Mouse (Mus musculus): ENCODE results near the gene Arl16. TPM values are rescaled to one million over a fixed set of nuclear protein-coding genes. Genes with fewer than 3 reads are reported as not detected.

Arl16 gene
- polyA plus RNA-seq, 1 experiment from 2014 or later, result 57.1 TPM

DNA sequence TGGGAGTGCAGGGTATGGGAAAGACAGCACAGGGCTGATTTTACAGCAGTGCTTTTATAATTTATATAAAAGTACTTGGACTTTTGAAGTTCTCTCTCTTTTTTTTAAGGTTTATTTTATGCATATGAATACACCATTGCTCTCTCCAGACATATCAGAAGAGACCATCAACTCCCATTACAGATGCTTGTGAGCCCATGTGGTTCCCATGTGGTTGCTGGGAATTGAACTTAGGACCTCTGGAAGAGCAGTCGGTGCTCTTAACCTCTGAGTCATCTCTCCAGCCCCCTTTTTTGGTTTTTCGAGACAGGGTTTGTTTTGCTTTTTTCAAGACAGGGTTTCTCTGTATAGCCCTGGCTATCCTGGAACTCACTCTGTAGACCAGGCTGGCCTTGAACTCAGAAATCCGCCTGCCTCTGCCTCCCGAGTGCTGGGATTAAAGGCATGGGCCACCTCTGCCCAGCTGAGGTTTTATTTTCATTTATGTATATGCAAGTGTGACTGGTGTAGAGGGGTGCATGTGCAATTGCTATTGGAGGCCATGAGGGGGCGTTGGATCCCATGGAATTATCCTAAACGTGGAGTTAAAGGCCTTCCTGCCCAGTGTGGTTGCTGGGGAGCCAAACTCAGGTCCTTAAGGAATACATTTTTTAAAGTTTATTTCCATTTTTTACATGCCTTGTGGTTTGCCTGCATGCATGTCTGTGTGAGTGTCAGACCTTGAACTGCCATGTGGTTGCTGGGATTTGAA is 8.4 kb downstream of the Arl16 start:
- Histone ChIP-seq H3K4me1 (peaks cover 20% of the 10 kb centered on the region), H3K9ac (peak overlapping the region; percentile 87), H3K4me2 (replicated peaks) (peak overlapping the region; percentile 81), H3K36me3 (peaks cover 44% of the 10 kb centered on the region), H3K27ac (no peak overlapping the region), H3K27me3 (no peaks in the 10 kb centered on the region), H3K9me3 (replicated peaks) (no peaks in the 10 kb centered on the region), H3K4me3 (peak overlapping the region; percentile 86)
- 61% methylated on average over 6 of the region's 6 CpGs for WGBS
- no peak for ATAC-seq (ENCODE audit: low FRiP score)

DNA sequence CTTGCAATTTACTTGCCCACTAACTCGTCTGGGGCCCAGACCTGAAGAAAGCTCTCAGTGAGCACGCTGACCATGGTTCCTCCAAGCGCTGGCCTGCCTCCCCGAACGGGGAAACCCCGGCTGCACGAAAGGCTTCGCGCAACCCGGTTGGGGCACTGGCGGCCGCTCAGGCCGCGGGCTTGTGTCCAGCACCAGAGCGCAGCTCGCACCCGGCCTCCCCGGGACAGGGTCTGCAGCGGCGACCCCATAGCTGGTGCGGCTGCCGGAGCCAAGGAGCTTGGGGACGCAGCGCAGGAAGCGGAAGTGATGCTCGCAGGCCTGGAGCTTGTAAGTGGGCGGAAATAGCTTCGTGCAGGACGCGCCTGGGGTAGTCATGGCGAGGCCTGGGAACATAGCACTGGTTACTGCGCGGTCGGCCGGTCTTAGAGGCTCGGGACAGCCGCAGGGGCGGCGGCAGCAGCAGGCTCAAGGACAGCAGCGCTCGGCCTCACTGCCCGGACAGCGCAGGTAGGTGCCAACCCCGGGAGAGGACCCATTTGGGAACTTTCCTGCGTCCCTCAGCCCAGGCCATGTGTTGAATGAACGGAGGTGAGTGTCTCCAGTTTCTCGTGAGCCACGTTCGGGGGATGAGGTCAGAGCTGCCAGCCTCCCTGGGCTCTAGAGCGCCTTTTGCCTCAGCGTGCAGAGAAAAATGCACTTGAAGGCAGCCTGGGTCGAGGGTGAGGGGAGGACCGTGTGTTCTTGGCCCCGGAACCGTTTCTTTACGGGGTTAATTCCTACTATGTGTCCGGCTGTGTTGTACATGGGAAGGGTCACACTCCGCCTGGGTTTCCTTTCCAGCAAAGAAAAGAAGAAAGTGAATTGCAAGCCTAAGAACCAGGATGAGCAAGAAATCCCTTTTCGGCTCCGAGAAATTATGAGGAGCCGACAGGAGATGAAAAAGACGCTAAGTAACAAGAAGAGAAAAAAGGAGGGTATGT is 9.3 kb downstream of the Arl16 start, which contains the start of the genes Oxld1 and Ccdc137:
Gene Oxld1, minus strand, starts transcription at position 297 of the 980 bp plus-strand sequence.
Gene Ccdc137, plus strand, starts transcription at position 344 of the 980 bp plus-strand sequence.
- Histone ChIP-seq H3K27ac (peak within 1 kb of the TSS; percentile 82), H3K9ac (peak within 1 kb of the TSS; percentile 87), H3K4me1 (peaks cover 20% of the 10 kb centered on the region), H3K27me3 (no peaks in the 10 kb centered on the region), H3K4me3 (peak within 1 kb of the TSS; percentile 86), H3K4me2 (replicated peaks) (peak within 1 kb of the TSS; percentile 81), H3K9me3 (replicated peaks) (no peaks in the 10 kb centered on the region), H3K36me3 (peaks cover 34% of the 10 kb centered on the region)
- 5% methylated on average over 62 of the region's 62 CpGs for WGBS
- ATAC-seq (ENCODE audit: low FRiP score), result peak; percentile 92

DNA sequence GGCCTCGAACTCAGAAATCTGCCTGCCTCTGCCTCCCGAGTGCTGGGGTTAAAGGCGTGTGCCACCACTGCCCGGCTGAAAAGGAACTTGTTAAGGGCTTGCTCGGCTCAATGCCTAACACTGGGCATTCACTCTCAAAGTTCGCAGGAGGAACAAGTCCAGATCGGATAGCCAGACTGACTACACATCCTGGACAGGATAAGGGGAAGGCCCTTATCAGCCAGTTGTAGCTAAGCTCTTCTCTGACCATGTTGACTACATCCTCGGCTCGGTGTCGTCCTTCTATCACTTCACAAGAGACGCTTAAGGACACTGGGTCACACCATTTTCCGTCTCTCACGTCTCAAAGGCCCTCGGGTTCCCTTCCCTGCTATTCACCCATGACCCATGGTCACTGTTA is 10.0 kb downstream of the Arl16 start:
- peak overlapping the region; percentile 81 for H3K4me2 ChIP-seq (replicated peaks)
- 39% methylated on average over 14 of the region's 14 CpGs for WGBS
- no peaks in the 10 kb centered on the region for H3K27me3 ChIP-seq
- no peak; the same call in 1 of the 2 replicates for ATAC-seq (ENCODE audit: low FRiP score)
- peak overlapping the region; percentile 82 for H3K27ac ChIP-seq
- peaks cover 29% of the 10 kb centered on the region for H3K36me3 ChIP-seq
- H3K9ac ChIP-seq, result peak overlapping the region; percentile 87
- H3K9me3 ChIP-seq (replicated peaks), result no peaks in the 10 kb centered on the region
- H3K4me3 ChIP-seq, result peak overlapping the region; percentile 86
- H3K4me1 ChIP-seq, result peaks cover 20% of the 10 kb centered on the region

DNA sequence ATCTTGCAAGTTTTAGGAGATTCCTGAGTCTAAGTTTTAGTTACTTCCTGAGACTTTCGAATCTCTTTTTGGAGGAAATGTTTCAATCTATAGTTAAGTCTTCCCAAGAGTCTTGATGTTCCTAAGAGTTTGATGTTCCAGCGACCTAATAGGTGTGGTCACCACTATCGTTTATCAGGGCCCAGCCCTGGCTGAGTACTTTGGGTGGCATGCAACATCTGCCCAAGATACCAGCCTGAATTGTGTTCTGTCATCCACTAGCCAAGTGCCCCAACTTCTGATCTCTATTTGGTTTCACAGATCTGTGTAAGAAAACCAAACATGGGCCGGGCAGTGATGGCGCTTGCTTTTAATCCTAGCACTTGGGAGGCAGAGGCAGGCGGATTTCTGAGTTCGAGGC is 12.0 kb downstream of the Arl16 start:
- Histone ChIP-seq H3K4me2 (replicated peaks) (no peak overlapping the region), H3K36me3 (peaks cover 11% of the 10 kb centered on the region), H3K4me1 (peaks cover 20% of the 10 kb centered on the region), H3K27me3 (no peaks in the 10 kb centered on the region), H3K9ac (no peak overlapping the region), H3K27ac (no peak overlapping the region), H3K4me3 (no peak overlapping the region), H3K9me3 (replicated peaks) (no peaks in the 10 kb centered on the region)
- WGBS, result 96% methylated on average over 7 of the region's 7 CpGs
- no peak for ATAC-seq (ENCODE audit: low FRiP score)

DNA sequence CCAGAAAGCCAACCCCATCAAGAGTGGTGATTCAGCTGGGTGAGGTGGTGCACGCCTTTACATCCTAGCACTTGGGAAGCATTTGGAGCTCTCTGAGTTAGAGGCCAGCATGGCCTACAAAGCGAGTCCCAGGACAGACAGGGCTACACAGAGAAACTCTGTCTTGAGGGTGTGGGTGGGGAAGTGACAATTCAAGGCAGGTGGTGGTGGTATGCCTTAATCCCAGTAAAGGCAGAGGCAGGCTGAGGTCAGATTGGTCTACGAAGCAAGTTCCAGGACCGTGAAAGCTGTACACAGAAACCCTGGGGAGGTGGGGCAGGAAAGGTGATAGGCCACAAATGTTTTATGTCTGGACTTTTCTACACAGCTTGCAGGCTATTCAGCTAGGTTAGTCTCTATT is 12.4 kb downstream of the Arl16 start:
- H3K27ac ChIP-seq, result no peak overlapping the region
- no peak for ATAC-seq (ENCODE audit: low FRiP score)
- 92% methylated on average over 4 of the region's 4 CpGs for WGBS

DNA sequence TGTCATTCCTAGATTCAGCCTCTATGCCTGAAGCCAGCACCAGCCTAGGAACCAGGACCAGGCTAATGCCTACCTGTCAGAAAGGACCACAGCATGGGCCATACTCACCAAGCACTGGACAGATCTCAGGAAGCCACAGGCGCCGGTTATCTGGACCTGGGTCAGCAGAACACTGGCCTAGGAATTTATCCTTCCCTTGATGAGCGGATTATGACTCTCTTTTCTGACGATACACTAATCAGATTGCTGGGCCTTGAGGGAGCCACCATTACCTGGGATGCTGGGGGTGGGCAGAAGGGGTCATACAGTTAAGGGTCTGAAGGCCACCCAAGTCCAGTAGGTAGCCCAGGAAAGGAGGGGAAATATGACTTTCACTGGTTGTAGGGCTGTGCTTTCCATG is 14.1 kb downstream of the Arl16 start, which contains the start of gene Pde6g:
Gene Pde6g, minus strand, starts transcription at position 195 of the 400 bp plus-strand sequence.
- H3K4me3 ChIP-seq, result no peak within 1 kb of the TSS
- H3K4me1 ChIP-seq, result peaks cover 10% of the 10 kb centered on the region
- no peak for ATAC-seq (ENCODE audit: low FRiP score)
- WGBS, result 92% methylated on average over 4 of the region's 4 CpGs
- no peaks in the 10 kb centered on the region for H3K27me3 ChIP-seq
- H3K27ac ChIP-seq, result no peak within 1 kb of the TSS
- H3K36me3 ChIP-seq, result no peaks in the 10 kb centered on the region; the same call in 1 of the 2 replicates
- no peak within 1 kb of the TSS for H3K4me2 ChIP-seq (replicated peaks)
- H3K9ac ChIP-seq, result no peak within 1 kb of the TSS
- no peaks in the 10 kb centered on the region for H3K9me3 ChIP-seq (replicated peaks)

More for the DNA sequence above, 12.4 kb downstream of the Arl16 start:
- Histone ChIP-seq H3K36me3 (peaks cover 8% of the 10 kb centered on the region), H3K27me3 (no peaks in the 10 kb centered on the region), H3K9ac (no peak overlapping the region), H3K4me1 (peaks cover 20% of the 10 kb centered on the region), H3K9me3 (replicated peaks) (no peaks in the 10 kb centered on the region), H3K4me3 (no peak overlapping the region), H3K4me2 (replicated peaks) (no peak overlapping the region)

DNA sequence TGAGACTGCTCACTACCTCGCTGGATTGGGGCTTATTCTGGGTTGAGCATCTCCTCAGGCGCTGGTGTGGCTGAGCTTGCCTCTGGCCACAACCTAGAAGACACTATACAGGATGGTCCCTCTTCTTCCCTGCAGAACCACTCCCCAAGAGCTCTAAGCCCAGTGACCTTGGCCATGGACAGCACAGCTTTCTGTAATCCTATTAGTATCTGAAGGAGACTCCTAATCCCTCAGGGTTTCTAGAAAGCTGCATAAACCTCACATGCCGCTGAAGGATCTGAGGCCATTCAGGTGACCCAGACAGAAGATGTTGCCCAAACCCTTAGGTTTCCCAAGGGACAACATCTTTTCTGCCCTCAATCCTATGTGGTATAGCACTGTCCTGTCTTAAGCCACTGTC is 15.2 kb downstream of the Arl16 start:
- WGBS, result 72% methylated on average over 3 of the region's 3 CpGs
- no peak for ATAC-seq (ENCODE audit: low FRiP score)

DNA sequence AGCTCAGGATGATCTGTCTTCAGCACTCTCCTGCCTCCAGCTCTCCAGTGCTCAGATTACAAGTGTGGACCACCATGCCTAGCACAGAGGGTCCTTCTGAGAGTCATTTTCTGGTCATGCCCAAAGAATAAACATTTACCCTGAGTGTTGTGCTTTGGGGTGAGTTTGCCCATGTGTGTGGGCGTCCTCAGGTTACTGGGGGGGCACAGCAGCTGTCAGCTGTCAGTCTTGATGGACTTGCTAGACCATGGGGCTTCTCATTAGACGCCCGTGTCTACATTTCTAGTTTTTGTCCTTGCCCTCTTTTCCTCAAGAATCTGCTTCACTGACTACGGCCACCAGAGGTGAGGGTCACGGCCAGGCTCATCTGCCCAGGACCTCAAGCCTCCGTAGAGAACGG is 20.2 kb downstream of the Arl16 start:
- no peaks in the 10 kb centered on the region for H3K4me1 ChIP-seq
- no peak overlapping the region for H3K4me2 ChIP-seq (replicated peaks)
- H3K27me3 ChIP-seq, result no peaks in the 10 kb centered on the region
- 82% methylated on average over 7 of the region's 7 CpGs for WGBS
- no peak overlapping the region for H3K27ac ChIP-seq
- no peak overlapping the region for H3K4me3 ChIP-seq
- H3K9me3 ChIP-seq (replicated peaks), result no peaks in the 10 kb centered on the region
- no peak overlapping the region for H3K9ac ChIP-seq
- no peak for ATAC-seq (ENCODE audit: low FRiP score)
- H3K36me3 ChIP-seq, result no peaks in the 10 kb centered on the region

More for the DNA sequence above, 15.2 kb downstream of the Arl16 start:
- H3K4me1 ChIP-seq, result peaks cover 7% of the 10 kb centered on the region
- no peaks in the 10 kb centered on the region for H3K9me3 ChIP-seq (replicated peaks)
- H3K36me3 ChIP-seq, result no peaks in the 10 kb centered on the region; the same call in 1 of the 2 replicates
- no peaks in the 10 kb centered on the region for H3K27me3 ChIP-seq
- no peak overlapping the region for H3K27ac ChIP-seq
- H3K9ac ChIP-seq, result no peak overlapping the region
- no peak overlapping the region for H3K4me3 ChIP-seq
- no peak overlapping the region for H3K4me2 ChIP-seq (replicated peaks)

DNA sequence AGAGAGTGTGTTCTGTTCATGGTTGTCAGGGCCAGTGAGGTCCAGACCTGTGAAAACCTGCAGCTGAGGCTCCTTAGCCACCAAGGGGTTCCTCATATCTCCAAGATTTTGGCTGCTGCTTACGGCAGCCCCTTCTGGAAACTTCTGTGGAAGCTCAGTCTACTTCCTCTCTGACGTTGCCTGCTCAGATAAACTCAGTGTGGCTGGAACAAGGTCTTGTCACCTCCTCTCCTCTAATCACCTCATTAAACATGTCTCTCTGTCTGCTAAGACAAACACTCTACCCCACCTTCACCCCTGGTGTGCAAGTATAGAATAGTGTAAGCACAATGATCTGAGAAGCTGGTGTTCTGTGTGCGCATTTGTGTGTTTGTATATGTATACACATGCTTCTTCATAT is 21.9 kb downstream of the Arl16 start:
- Histone ChIP-seq H3K9me3 (replicated peaks) (no peaks in the 10 kb centered on the region), H3K36me3 (no peaks in the 10 kb centered on the region), H3K4me3 (no peak overlapping the region), H3K27ac (no peak overlapping the region), H3K27me3 (no peaks in the 10 kb centered on the region), H3K4me1 (no peaks in the 10 kb centered on the region), H3K4me2 (replicated peaks) (no peak overlapping the region), H3K9ac (no peak overlapping the region)
- 84% methylated on average over 3 of the region's 3 CpGs for WGBS
- ATAC-seq (ENCODE audit: low FRiP score), result no peak

DNA sequence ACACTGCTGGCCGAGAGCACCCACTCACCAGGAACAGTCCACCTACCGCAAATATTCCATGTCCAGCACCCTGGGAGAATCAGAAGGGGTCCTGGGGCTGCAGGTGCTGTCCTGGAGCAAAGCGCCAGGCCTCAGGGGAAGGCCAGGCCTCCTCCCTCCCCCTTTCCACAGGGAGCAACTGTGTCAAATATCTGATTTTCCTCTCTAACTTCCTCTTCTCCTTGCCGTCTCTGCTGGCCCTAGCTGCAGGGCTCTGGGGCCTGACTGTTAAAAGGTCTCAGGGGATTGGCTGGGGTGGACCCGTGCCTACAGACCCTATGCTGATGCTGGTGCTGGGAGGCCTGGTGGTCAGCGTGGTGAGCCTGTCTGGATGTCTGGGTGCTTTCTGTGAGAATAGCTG is 23.3 kb downstream of the Arl16 start:
- Histone ChIP-seq H3K27me3 (no peaks in the 10 kb centered on the region), H3K4me1 (no peaks in the 10 kb centered on the region), H3K4me2 (replicated peaks) (no peak overlapping the region), H3K9ac (no peak overlapping the region), H3K9me3 (replicated peaks) (no peaks in the 10 kb centered on the region), H3K36me3 (no peaks in the 10 kb centered on the region), H3K27ac (no peak overlapping the region), H3K4me3 (no peak overlapping the region)
- no peak for ATAC-seq (ENCODE audit: low FRiP score)
- 75% methylated on average over 6 of the region's 6 CpGs for WGBS

DNA sequence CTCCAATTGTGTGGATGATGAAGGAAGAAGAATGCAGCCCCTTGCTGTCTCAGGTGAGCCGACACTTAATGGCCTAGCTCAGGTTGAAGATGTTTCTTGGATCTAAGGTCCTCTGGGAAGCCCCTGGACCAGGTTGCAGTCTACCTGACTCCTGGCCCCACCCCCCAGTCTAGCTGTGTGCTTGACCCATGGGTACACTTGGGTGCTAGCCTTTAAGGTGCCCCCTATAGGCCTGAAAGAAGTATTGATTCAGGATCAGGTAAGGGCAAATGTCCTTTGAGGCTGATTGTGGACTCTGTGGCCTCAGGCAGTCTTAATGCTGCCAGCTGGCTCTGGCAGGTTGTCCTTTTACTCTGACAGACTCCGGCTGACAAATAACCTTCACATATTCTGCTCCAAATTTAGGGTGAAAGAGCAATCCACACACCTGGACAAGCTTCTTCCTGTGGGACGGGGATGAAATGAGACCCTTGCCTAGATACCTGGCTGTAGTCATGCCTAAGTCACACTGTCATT is 24.6 kb downstream of the Arl16 start:
- H3K9me3 ChIP-seq (replicated peaks), result no peaks in the 10 kb centered on the region
- no peaks in the 10 kb centered on the region for H3K4me1 ChIP-seq
- 88% methylated on average over 3 of the region's 3 CpGs for WGBS
- no peaks in the 10 kb centered on the region for H3K36me3 ChIP-seq
- H3K4me3 ChIP-seq, result no peak overlapping the region
- H3K27me3 ChIP-seq, result no peaks in the 10 kb centered on the region
- H3K9ac ChIP-seq, result no peak overlapping the region; the same call in 1 of the 2 replicates
- H3K4me2 ChIP-seq (replicated peaks), result no peak overlapping the region
- no peak overlapping the region for H3K27ac ChIP-seq
- no peak for ATAC-seq (ENCODE audit: low FRiP score)

DNA sequence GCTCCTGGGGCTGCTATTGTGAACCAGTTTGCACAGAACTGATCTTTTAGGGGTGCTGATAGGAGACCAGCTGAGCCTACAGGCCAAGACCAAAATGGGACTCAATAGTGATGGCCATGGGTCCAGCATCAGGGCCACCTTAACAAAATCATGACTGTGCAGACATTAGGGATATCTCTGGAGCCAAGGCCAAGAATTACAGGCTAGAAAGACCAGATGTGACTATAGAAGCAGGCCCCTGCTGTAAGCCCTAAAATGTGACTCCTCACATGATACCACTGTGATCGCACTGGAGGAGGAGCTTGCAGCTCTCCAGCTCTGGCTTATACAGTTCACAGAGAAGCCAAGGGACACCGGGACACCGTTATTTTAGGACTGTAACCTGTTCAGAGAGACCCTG is 25.1 kb downstream of the Arl16 start, which contains the start of gene Tspan10:
Gene Tspan10, plus strand, starts transcription at position 301 of the 400 bp plus-strand sequence.
- no peak within 1 kb of the TSS for H3K4me3 ChIP-seq
- no peaks in the 10 kb centered on the region for H3K4me1 ChIP-seq
- 95% methylated on average over 3 of the region's 3 CpGs for WGBS
- no peak within 1 kb of the TSS; the same call in 1 of the 2 replicates for H3K9ac ChIP-seq
- no peaks in the 10 kb centered on the region for H3K36me3 ChIP-seq
- H3K27ac ChIP-seq, result no peak within 1 kb of the TSS
- no peak for ATAC-seq (ENCODE audit: low FRiP score)
- H3K27me3 ChIP-seq, result no peaks in the 10 kb centered on the region
- H3K9me3 ChIP-seq (replicated peaks), result no peaks in the 10 kb centered on the region
- H3K4me2 ChIP-seq (replicated peaks), result no peak within 1 kb of the TSS

Data from hindbrain, embryonic 12.5 days (tissue).